Mouse (Mus musculus) lung, adult 2 months (tissue): ENCODE results near the gene Fcf1.

Experiments used
- CTCF ChIP-seq: fragments of 200-500 bp; IDR thresholded peaks from 2 replicates; pipeline ENCODE4 v1.5.1; 2011; ENCODE audit warnings: mild to moderate bottlenecking, low read length, control low read depth; ENCODE audit not compliant: insufficient read depth
- POLR2A ChIP-seq: fragments of 200-500 bp; IDR thresholded peaks from 2 replicates; pipeline ENCODE4 v1.6.1; 2011; ENCODE audit warnings: low read depth, mild to moderate bottlenecking, control low read depth, low read length, borderline replicate concordance; ENCODE audit errors: extremely low read depth

- TF ChIP-seq POLR2A, result no peak
- no peak for TF ChIP-seq CTCF
These were observed 24.5 kb downstream of the Fcf1 start for GRCm38 (mm10) chr12:84995112-84995761.
